Mouse (Mus musculus) cerebellum, postnatal 25 days (tissue): ENCODE results near the gene Rbfox3.

Experiments used
- DNase-seq, 2 experiments: peaks; one replicate each; pipeline ENCODE4 v3.0.0; 2021; ENCODE audit warnings: mixed read lengths in 2 of 2

The Rbfox3 gene

GRCm38 (mm10) chr11:118911307-118912070, at the start of gene Rbfox3:
TSS of gene Rbfox3 (minus strand) at chr11:118911597.
- peak; percentile 80 to 88 for DNase-seq

GRCm38 (mm10) chr11:118960649-118961048, 49.3 kb upstream of the Rbfox3 start:
- no peak for DNase-seq

GRCm38 (mm10) chr11:118957070-118957471, 45.7 kb upstream of the Rbfox3 start:
- peak; percentile 90 to 91 for DNase-seq

GRCm38 (mm10) chr11:118955016-118955415, 43.6 kb upstream of the Rbfox3 start:
- DNase-seq, result no peak

- DNase-seq, result no peak
Measured at GRCm38 (mm10) chr11:118945868-118946267, 34.5 kb upstream of the Rbfox3 start.

GRCm38 (mm10) chr11:118941268-118941667, 29.9 kb upstream of the Rbfox3 start:
- no peak for DNase-seq

GRCm38 (mm10) chr11:118940539-118940938, 29.1 kb upstream of the Rbfox3 start:
- peak; percentile 97 to 98 for DNase-seq

GRCm38 (mm10) chr11:118939731-118940130, 28.3 kb upstream of the Rbfox3 start:
- peak in 1 of 2 experiments; percentile 48 for DNase-seq

GRCm38 (mm10) chr11:118934925-118935324, 23.5 kb upstream of the Rbfox3 start:
- DNase-seq, result no peak

- DNase-seq, result no peak
Measured at GRCm38 (mm10) chr11:118927081-118927480, 15.7 kb upstream of the Rbfox3 start.

- no peak for DNase-seq
Measured at GRCm38 (mm10) chr11:118921852-118922251, 10.5 kb upstream of the Rbfox3 start.

- no peak for DNase-seq
Measured at GRCm38 (mm10) chr11:118916423-118917030, 5.1 kb upstream of the Rbfox3 start.

GRCm38 (mm10) chr11:118915888-118916287, 4.5 kb upstream of the Rbfox3 start:
- no peak for DNase-seq

GRCm38 (mm10) chr11:118912686-118913085, 1.3 kb upstream of the Rbfox3 start:
- DNase-seq, result peak; percentile 63 to 73

GRCm38 (mm10) chr11:118910756-118911155, 641 bp downstream of the Rbfox3 start:
- DNase-seq, result peak; percentile 55 to 58

- DNase-seq, result peak in 1 of 2 experiments; percentile 81
Measured at GRCm38 (mm10) chr11:118909814-118910201, 1.6 kb downstream of the Rbfox3 start.

GRCm38 (mm10) chr11:118908981-118909813, 2.2 kb downstream of the Rbfox3 start:
- peak; percentile 88 to 91 for DNase-seq

- peak; percentile 79 for DNase-seq
Measured at GRCm38 (mm10) chr11:118908431-118908980, 2.9 kb downstream of the Rbfox3 start.

- DNase-seq, result peak in 1 of 2 experiments; percentile 71
Measured at GRCm38 (mm10) chr11:118907471-118908401, 3.7 kb downstream of the Rbfox3 start.

- DNase-seq, result peak; percentile 76 to 79
Measured at GRCm38 (mm10) chr11:118906824-118907470, 4.5 kb downstream of the Rbfox3 start.

GRCm38 (mm10) chr11:118906131-118906823, 5.1 kb downstream of the Rbfox3 start:
- peak; percentile 66 to 70 for DNase-seq
